Mouse (Mus musculus) natural killer cell, adult 2 months (primary cell): ENCODE measurements around the gene Ppm1h.

Experiments
- DNase-seq, 2 experiments: peaks; one replicate each; pipeline ENCODE4 v3.0.0; 2022; ENCODE audit warnings: low spot score in 2 of 2

Ppm1h gene

GRCm38 (mm10) chr10:122768893-122769341, 90.4 kb downstream of the Ppm1h start:
- no peak for DNase-seq

- no peak for DNase-seq
These were observed 91.8 kb downstream of the Ppm1h start for GRCm38 (mm10) chr10:122770337-122770736.

- DNase-seq: no peak
These were observed 92.4 kb downstream of the Ppm1h start for GRCm38 (mm10) chr10:122770987-122771386.

- DNase-seq: no peak
These were observed 95.6 kb downstream of the Ppm1h start for GRCm38 (mm10) chr10:122774169-122774568.

- no peak for DNase-seq
These were observed 98.9 kb downstream of the Ppm1h start for GRCm38 (mm10) chr10:122777436-122777835.

- no peak for DNase-seq
These were observed 99.5 kb downstream of the Ppm1h start for GRCm38 (mm10) chr10:122777939-122778655.

GRCm38 (mm10) chr10:122779351-122779750, 100.8 kb downstream of the Ppm1h start:
- no peak for DNase-seq

- no peak for DNase-seq
These were observed 104.2 kb downstream of the Ppm1h start for GRCm38 (mm10) chr10:122782755-122783154.

- no peak for DNase-seq
These were observed 111.1 kb downstream of the Ppm1h start for GRCm38 (mm10) chr10:122789648-122790170.

GRCm38 (mm10) chr10:122792021-122792966, 113.7 kb downstream of the Ppm1h start:
- no peak for DNase-seq

GRCm38 (mm10) chr10:122793193-122793592, 114.6 kb downstream of the Ppm1h start:
- no peak for DNase-seq

- DNase-seq: peak; percentile 75 to 81
These were observed 115.8 kb downstream of the Ppm1h start for GRCm38 (mm10) chr10:122794187-122794850.

- no peak for DNase-seq
These were observed 119.4 kb downstream of the Ppm1h start for GRCm38 (mm10) chr10:122797955-122798354.

- DNase-seq: peak; percentile 79 to 83
These were observed 121.6 kb downstream of the Ppm1h start for GRCm38 (mm10) chr10:122800003-122800731.

- DNase-seq: no peak
These were observed 122.2 kb downstream of the Ppm1h start for GRCm38 (mm10) chr10:122800732-122801110.

- no peak for DNase-seq
These were observed 123.7 kb downstream of the Ppm1h start for GRCm38 (mm10) chr10:122802218-122802617.

GRCm38 (mm10) chr10:122802901-122803300, 124.3 kb downstream of the Ppm1h start:
- no peak for DNase-seq

GRCm38 (mm10) chr10:122803906-122804305, 125.3 kb downstream of the Ppm1h start:
- DNase-seq: peak; percentile 53 to 68

GRCm38 (mm10) chr10:122805866-122806265, 127.3 kb downstream of the Ppm1h start:
- DNase-seq: no peak

- peak; percentile 69 to 79 for DNase-seq
These were observed 128.9 kb downstream of the Ppm1h start for GRCm38 (mm10) chr10:122807127-122808105.
